Mouse (Mus musculus): ENCODE data around the gene Prkcg. TPM values are rescaled to one million over a fixed set of nuclear protein-coding genes. Genes with fewer than 3 reads are reported as not detected.

The Prkcg gene
- total RNA-seq, 1 experiment from 2014 or later: not detected

GRCm38 (mm10) chr7:3348326-3348725 lies 59.3 kb downstream of the Prkcg start:
- no peak for ATAC-seq (replicated peaks; ENCODE audit: low read depth, poor library complexity, severe bottlenecking)

- no peak for ATAC-seq (replicated peaks; ENCODE audit: low read depth, poor library complexity, severe bottlenecking)
These were observed 60.8 kb downstream of the Prkcg start for GRCm38 (mm10) chr7:3349775-3350174.

GRCm38 (mm10) chr7:3351536-3351935 lies 62.6 kb downstream of the Prkcg start:
- ATAC-seq (replicated peaks; ENCODE audit: low read depth, poor library complexity, severe bottlenecking): no peak

GRCm38 (mm10) chr7:3354850-3355249 lies 65.9 kb downstream of the Prkcg start:
- no peak for ATAC-seq (replicated peaks; ENCODE audit: low read depth, poor library complexity, severe bottlenecking)

GRCm38 (mm10) chr7:3360678-3361077 lies 71.7 kb downstream of the Prkcg start:
- no peak for ATAC-seq (replicated peaks; ENCODE audit: low read depth, poor library complexity, severe bottlenecking)

GRCm38 (mm10) chr7:3365547-3366279 lies 76.7 kb downstream of the Prkcg start:
- ATAC-seq (replicated peaks; ENCODE audit: low read depth, poor library complexity, severe bottlenecking): peak; percentile 84

GRCm38 (mm10) chr7:3366705-3367516 lies 77.9 kb downstream of the Prkcg start:
- peak; percentile 37 for ATAC-seq (replicated peaks; ENCODE audit: low read depth, poor library complexity, severe bottlenecking)

- no peak for ATAC-seq (replicated peaks; ENCODE audit: low read depth, poor library complexity, severe bottlenecking)
These were observed 78.6 kb downstream of the Prkcg start for GRCm38 (mm10) chr7:3367569-3367968.

GRCm38 (mm10) chr7:3368311-3368710 lies 79.3 kb downstream of the Prkcg start:
- ATAC-seq (replicated peaks; ENCODE audit: low read depth, poor library complexity, severe bottlenecking): no peak

GRCm38 (mm10) chr7:3369189-3369588 lies 80.2 kb downstream of the Prkcg start:
- ATAC-seq (replicated peaks; ENCODE audit: low read depth, poor library complexity, severe bottlenecking): 0 out of 2 replicates have a peak, but pooled peaks have one; percentile 21

- no peak for ATAC-seq (replicated peaks; ENCODE audit: low read depth, poor library complexity, severe bottlenecking)
These were observed 81.4 kb downstream of the Prkcg start for GRCm38 (mm10) chr7:3370407-3370806.

- no peak for ATAC-seq (replicated peaks; ENCODE audit: low read depth, poor library complexity, severe bottlenecking)
These were observed 83.4 kb downstream of the Prkcg start for GRCm38 (mm10) chr7:3372376-3372775.

GRCm38 (mm10) chr7:3373754-3374153 lies 84.8 kb downstream of the Prkcg start:
- ATAC-seq (replicated peaks; ENCODE audit: low read depth, poor library complexity, severe bottlenecking): no peak

- peak; percentile 68 for ATAC-seq (replicated peaks; ENCODE audit: low read depth, poor library complexity, severe bottlenecking)
These were observed 87.9 kb downstream of the Prkcg start for GRCm38 (mm10) chr7:3376831-3377230.

Other genes with a start within 250 kb of the Prkcg start
- not detected in 2 replicates for gene AU018091, start 120.0 kb upstream of the Prkcg start, total RNA-seq (2017)
- gene Nlrp12, start 39.4 kb upstream of the Prkcg start, total RNA-seq (2017): 0.23 TPM in 1 of 2 replicates, not detected in the other
- 3.9 and 4.1 TPM in 2 replicates for gene Myadm, start 99 bp upstream of the Prkcg start, total RNA-seq (2017)
- not detected in 2 replicates for gene Cacng7, start 43.8 kb downstream of the Prkcg start, total RNA-seq (2017)
- not detected in 2 replicates for gene Cacng8, start 101.5 kb downstream of the Prkcg start, total RNA-seq (2017)
- not detected in 2 replicates for gene Cacng6, start 135.0 kb downstream of the Prkcg start, total RNA-seq (2017)
- not detected in 2 replicates for gene Tarm1, start 213.4 kb downstream of the Prkcg start, total RNA-seq (2017)